Mouse (Mus musculus): ENCODE results near the gene Col27a1. TPM values are rescaled to one million over a fixed set of nuclear protein-coding genes. Genes with fewer than 3 reads are reported as not detected.

The Col27a1 gene
- polyA plus RNA-seq, 1 experiment from 2014 or later = 4.1 TPM

- Histone ChIP-seq H3K4me2 (no peak overlapping the region), H3K36me3 (replicated peaks) (no peaks in the 10 kb centered on the region), H3K4me3 (replicated peaks) (no peak overlapping the region), H3K4me1 (no peaks in the 10 kb centered on the region), H3K27ac (no peak overlapping the region), H3K9me3 (no peaks in the 10 kb centered on the region), H3K27me3 (no peaks in the 10 kb centered on the region), H3K9ac (no peak overlapping the region)
- WGBS = 82% methylated on average over 6 of the region's 6 CpGs
- ATAC-seq (ENCODE audit: low FRiP score) = no peak
These were observed 35.1 kb downstream of the Col27a1 start for GRCm38 (mm10) chr4:63248951-63249350.

DNA sequence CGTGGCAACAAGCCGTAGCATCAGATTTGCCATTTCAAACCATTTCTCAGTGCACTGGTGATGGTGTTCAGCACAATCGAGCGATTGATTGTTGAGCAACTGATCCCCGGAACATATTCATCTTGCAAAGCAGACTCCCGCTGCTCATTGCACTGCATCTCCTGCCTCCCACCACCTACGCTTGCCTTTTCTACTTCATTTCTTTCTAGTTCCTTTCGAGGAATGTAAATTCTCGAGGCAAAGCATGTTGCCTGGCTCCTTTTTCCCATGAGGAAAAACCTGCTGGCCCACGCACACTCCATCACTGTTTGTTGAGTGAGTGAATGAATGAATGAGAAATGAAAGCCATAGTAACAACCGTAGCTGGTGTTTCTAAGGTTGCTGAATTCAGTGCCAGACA lies 38.0 kb downstream of the Col27a1 start:
- H3K36me3 ChIP-seq (replicated peaks) = no peaks in the 10 kb centered on the region
- H3K9ac ChIP-seq = no peak overlapping the region
- no peak overlapping the region for H3K4me3 ChIP-seq (replicated peaks)
- ATAC-seq (ENCODE audit: low FRiP score) = no peak
- 88% methylated on average over 11 of the region's 11 CpGs for WGBS
- no peaks in the 10 kb centered on the region for H3K4me1 ChIP-seq
- H3K27ac ChIP-seq = no peak overlapping the region
- H3K27me3 ChIP-seq = no peaks in the 10 kb centered on the region
- no peaks in the 10 kb centered on the region for H3K9me3 ChIP-seq
- no peak overlapping the region for H3K4me2 ChIP-seq

GRCm38 (mm10) chr4:63253716-63254115 lies 39.9 kb downstream of the Col27a1 start:
- H3K27me3 ChIP-seq = no peaks in the 10 kb centered on the region
- H3K9me3 ChIP-seq = no peaks in the 10 kb centered on the region
- H3K4me2 ChIP-seq = no peak overlapping the region
- no peaks in the 10 kb centered on the region for H3K36me3 ChIP-seq (replicated peaks)
- H3K4me1 ChIP-seq = no peaks in the 10 kb centered on the region
- no peak overlapping the region for H3K4me3 ChIP-seq (replicated peaks)
- 87% methylated on average over 6 of the region's 6 CpGs for WGBS
- no peak overlapping the region for H3K9ac ChIP-seq
- no peak for ATAC-seq (ENCODE audit: low FRiP score)
- H3K27ac ChIP-seq = no peak overlapping the region

DNA sequence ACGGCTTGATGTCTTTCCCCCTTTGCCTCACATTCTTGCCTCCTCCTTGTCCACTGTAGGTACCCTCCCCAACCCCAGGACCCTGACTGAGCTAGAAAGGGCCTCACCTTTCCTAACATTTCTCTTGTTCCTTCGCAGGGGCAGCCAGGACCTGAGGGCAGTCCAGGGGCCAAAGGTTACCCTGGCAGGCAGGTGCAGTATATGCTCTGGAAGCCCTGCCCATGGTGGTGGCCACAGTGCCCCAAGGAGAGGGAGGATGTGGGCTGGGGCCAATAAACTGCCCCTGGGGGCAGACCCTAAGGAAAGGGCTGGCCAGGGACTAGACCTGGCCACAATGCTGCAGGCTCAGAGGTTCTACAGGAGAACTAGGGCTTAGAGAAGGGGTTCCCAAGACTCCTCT lies 40.3 kb downstream of the Col27a1 start:
- 77% methylated on average over 2 of the region's 2 CpGs for WGBS
- Histone ChIP-seq H3K9ac (no peak overlapping the region), H3K9me3 (no peaks in the 10 kb centered on the region), H3K36me3 (replicated peaks) (no peaks in the 10 kb centered on the region), H3K27me3 (no peaks in the 10 kb centered on the region), H3K4me1 (no peaks in the 10 kb centered on the region), H3K4me2 (no peak overlapping the region), H3K27ac (no peak overlapping the region), H3K4me3 (replicated peaks) (no peak overlapping the region)
- no peak for ATAC-seq (ENCODE audit: low FRiP score)

DNA sequence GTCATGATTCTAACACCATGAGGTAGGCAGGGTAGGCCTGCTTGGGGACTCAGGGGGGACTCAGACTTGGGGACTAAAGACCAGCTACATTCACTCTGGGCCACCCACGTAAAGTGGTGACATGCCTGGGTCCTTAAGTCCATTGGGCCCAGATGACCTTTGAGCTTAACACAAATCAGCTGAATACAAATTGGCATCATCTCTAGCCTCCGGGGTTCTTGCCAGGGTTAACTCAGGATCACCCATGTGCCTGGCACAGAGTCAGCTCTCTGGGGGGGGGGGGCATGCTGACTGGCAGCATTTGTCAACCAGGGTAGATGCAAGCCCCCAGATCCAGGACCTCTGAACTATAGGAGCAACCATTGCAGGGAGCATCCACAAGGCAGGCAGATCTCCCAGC lies 42.6 kb downstream of the Col27a1 start:
- Histone ChIP-seq H3K4me2 (no peak overlapping the region), H3K4me1 (no peaks in the 10 kb centered on the region), H3K4me3 (replicated peaks) (no peak overlapping the region), H3K9ac (no peak overlapping the region), H3K36me3 (replicated peaks) (no peaks in the 10 kb centered on the region), H3K9me3 (no peaks in the 10 kb centered on the region), H3K27me3 (no peaks in the 10 kb centered on the region), H3K27ac (no peak overlapping the region)
- 100% methylated on average over 2 of the region's 2 CpGs for WGBS
- no peak for ATAC-seq (ENCODE audit: low FRiP score)

GRCm38 (mm10) chr4:63257346-63257745 lies 43.5 kb downstream of the Col27a1 start:
- H3K4me1 ChIP-seq = peaks cover 2% of the 10 kb centered on the region; the same call in 1 of the 2 replicates
- no peak overlapping the region for H3K4me3 ChIP-seq (replicated peaks)
- no peak overlapping the region for H3K4me2 ChIP-seq
- WGBS = 87% methylated on average over 7 of the region's 7 CpGs
- no peaks in the 10 kb centered on the region for H3K9me3 ChIP-seq
- no peak for ATAC-seq (ENCODE audit: low FRiP score)
- no peak overlapping the region for H3K27ac ChIP-seq
- H3K27me3 ChIP-seq = no peaks in the 10 kb centered on the region
- no peak overlapping the region for H3K9ac ChIP-seq
- H3K36me3 ChIP-seq (replicated peaks) = no peaks in the 10 kb centered on the region

- no peak overlapping the region for H3K4me2 ChIP-seq
- no peaks in the 10 kb centered on the region for H3K27me3 ChIP-seq
- H3K4me1 ChIP-seq = peaks cover 7% of the 10 kb centered on the region
- 89% methylated on average over 14 of the region's 14 CpGs for whole genome bisulfite sequencing
- H3K4me3 ChIP-seq (replicated peaks) = no peak overlapping the region
- H3K36me3 ChIP-seq (replicated peaks) = no peaks in the 10 kb centered on the region
- no peak overlapping the region for H3K9ac ChIP-seq
- ATAC-seq (ENCODE audit: low FRiP score) = no peak
- H3K9me3 ChIP-seq = no peaks in the 10 kb centered on the region
- no peak overlapping the region for H3K27ac ChIP-seq
These were observed 44.3 kb downstream of the Col27a1 start for GRCm38 (mm10) chr4:63258096-63258495.

DNA sequence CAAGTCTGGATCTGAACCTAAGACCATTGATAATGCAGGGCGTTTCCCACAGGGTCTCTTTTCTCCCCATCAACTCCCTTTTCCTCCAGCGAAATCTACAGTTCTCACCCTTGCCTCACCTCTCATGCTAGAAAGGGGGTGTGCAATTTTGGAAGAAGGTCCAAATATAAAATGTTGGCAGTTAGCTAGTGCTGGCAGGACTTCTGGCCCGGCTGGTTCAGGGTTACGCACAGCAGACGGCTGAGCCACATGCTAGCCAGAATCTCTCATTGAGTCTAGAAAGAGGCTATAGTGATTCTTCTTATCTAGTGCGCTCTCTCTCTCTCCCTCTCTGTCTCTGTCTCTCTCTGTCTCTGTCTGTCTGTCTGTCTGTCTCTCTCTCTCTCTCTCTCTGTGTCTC lies 45.3 kb downstream of the Col27a1 start:
- H3K9ac ChIP-seq = no peak overlapping the region
- H3K9me3 ChIP-seq = no peaks in the 10 kb centered on the region
- H3K4me3 ChIP-seq (replicated peaks) = no peak overlapping the region
- H3K27me3 ChIP-seq = no peaks in the 10 kb centered on the region
- H3K27ac ChIP-seq = no peak overlapping the region
- ATAC-seq (ENCODE audit: low FRiP score) = no peak
- no peak overlapping the region for H3K4me2 ChIP-seq
- WGBS = 93% methylated on average over 6 of the region's 6 CpGs
- peaks cover 8% of the 10 kb centered on the region for H3K4me1 ChIP-seq
- no peaks in the 10 kb centered on the region for H3K36me3 ChIP-seq (replicated peaks)

- peaks cover 8% of the 10 kb centered on the region for H3K4me1 ChIP-seq
- no peak overlapping the region for H3K27ac ChIP-seq
- WGBS = 89% methylated on average over 10 of the region's 10 CpGs
- no peaks in the 10 kb centered on the region for H3K36me3 ChIP-seq (replicated peaks)
- no peak overlapping the region for H3K4me3 ChIP-seq (replicated peaks)
- no peak for ATAC-seq (ENCODE audit: low FRiP score)
- no peak overlapping the region for H3K4me2 ChIP-seq
- no peak overlapping the region for H3K9ac ChIP-seq
- no peaks in the 10 kb centered on the region for H3K27me3 ChIP-seq
- H3K9me3 ChIP-seq = no peaks in the 10 kb centered on the region
These were observed 46.7 kb downstream of the Col27a1 start for GRCm38 (mm10) chr4:63260506-63260905.

- Histone ChIP-seq H3K27me3 (no peaks in the 10 kb centered on the region), H3K4me2 (no peak overlapping the region), H3K27ac (no peak overlapping the region), H3K4me3 (replicated peaks) (no peak overlapping the region), H3K4me1 (peaks cover 8% of the 10 kb centered on the region), H3K9me3 (no peaks in the 10 kb centered on the region), H3K36me3 (replicated peaks) (no peaks in the 10 kb centered on the region), H3K9ac (no peak overlapping the region)
- 74% methylated on average over 1 of the region's 1 CpGs for WGBS
- ATAC-seq (ENCODE audit: low FRiP score) = no peak
These were observed 49.1 kb downstream of the Col27a1 start for GRCm38 (mm10) chr4:63262941-63263340.

- no peaks in the 10 kb centered on the region for H3K9me3 ChIP-seq
- no peak overlapping the region for H3K9ac ChIP-seq
- peaks cover 8% of the 10 kb centered on the region for H3K4me1 ChIP-seq
- no peaks in the 10 kb centered on the region for H3K27me3 ChIP-seq
- H3K27ac ChIP-seq = no peak overlapping the region
- no peaks in the 10 kb centered on the region for H3K36me3 ChIP-seq (replicated peaks)
- WGBS = 88% methylated on average over 6 of the region's 6 CpGs
- H3K4me3 ChIP-seq (replicated peaks) = no peak overlapping the region
- no peak for ATAC-seq (ENCODE audit: low FRiP score)
- no peak overlapping the region for H3K4me2 ChIP-seq
These were observed 52.5 kb downstream of the Col27a1 start for GRCm38 (mm10) chr4:63266276-63266675.

GRCm38 (mm10) chr4:63267121-63267520 lies 53.3 kb downstream of the Col27a1 start:
- Histone ChIP-seq H3K4me1 (peaks cover 8% of the 10 kb centered on the region), H3K36me3 (replicated peaks) (no peaks in the 10 kb centered on the region), H3K27me3 (no peaks in the 10 kb centered on the region), H3K4me2 (no peak overlapping the region), H3K27ac (no peak overlapping the region), H3K4me3 (replicated peaks) (no peak overlapping the region), H3K9ac (no peak overlapping the region), H3K9me3 (no peaks in the 10 kb centered on the region)
- WGBS = 93% methylated on average over 4 of the region's 4 CpGs
- ATAC-seq (ENCODE audit: low FRiP score) = no peak

DNA sequence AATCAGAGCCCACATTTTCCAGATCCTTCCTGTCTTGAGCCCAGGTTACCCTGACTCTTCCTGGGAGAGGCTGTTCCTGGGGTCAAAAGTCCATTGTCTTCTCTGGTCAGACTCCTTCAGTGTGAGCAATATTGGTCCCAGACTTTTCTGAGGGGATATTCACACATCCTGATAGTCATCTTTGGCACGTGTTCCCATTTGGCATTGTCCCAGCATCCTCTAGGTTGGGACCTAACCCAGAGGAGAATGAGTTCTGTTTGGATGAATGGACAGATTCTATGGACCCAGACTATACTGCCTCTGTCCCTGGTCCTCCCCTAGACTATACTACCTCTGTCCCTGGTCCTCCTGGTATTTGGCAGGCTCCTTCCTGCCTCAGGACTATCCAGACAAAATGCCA lies 53.8 kb downstream of the Col27a1 start:
- H3K27ac ChIP-seq = no peak overlapping the region
- ATAC-seq (ENCODE audit: low FRiP score) = no peak
- peaks cover 4% of the 10 kb centered on the region for H3K4me1 ChIP-seq
- 90% methylated on average over 1 of the region's 1 CpGs for WGBS
- H3K27me3 ChIP-seq = no peaks in the 10 kb centered on the region
- no peak overlapping the region for H3K9ac ChIP-seq
- no peaks in the 10 kb centered on the region for H3K36me3 ChIP-seq (replicated peaks)
- H3K4me2 ChIP-seq = no peak overlapping the region
- no peaks in the 10 kb centered on the region for H3K9me3 ChIP-seq
- no peak overlapping the region for H3K4me3 ChIP-seq (replicated peaks)

- H3K27me3 ChIP-seq = no peaks in the 10 kb centered on the region
- no peak overlapping the region for H3K9ac ChIP-seq
- no peaks in the 10 kb centered on the region for H3K9me3 ChIP-seq
- H3K4me1 ChIP-seq = no peaks in the 10 kb centered on the region
- no peak overlapping the region for H3K4me2 ChIP-seq
- no peak overlapping the region for H3K4me3 ChIP-seq (replicated peaks)
- no peaks in the 10 kb centered on the region for H3K36me3 ChIP-seq (replicated peaks)
- no peak for ATAC-seq (ENCODE audit: low FRiP score)
- WGBS = 73% methylated on average over 4 of the region's 4 CpGs
- H3K27ac ChIP-seq = no peak overlapping the region
These were observed 55.0 kb downstream of the Col27a1 start for GRCm38 (mm10) chr4:63268777-63269176.

Data from forebrain, embryonic 12.5 days (tissue).